Mouse (Mus musculus): ENCODE measurements around the gene Tmtc2.

DNA sequence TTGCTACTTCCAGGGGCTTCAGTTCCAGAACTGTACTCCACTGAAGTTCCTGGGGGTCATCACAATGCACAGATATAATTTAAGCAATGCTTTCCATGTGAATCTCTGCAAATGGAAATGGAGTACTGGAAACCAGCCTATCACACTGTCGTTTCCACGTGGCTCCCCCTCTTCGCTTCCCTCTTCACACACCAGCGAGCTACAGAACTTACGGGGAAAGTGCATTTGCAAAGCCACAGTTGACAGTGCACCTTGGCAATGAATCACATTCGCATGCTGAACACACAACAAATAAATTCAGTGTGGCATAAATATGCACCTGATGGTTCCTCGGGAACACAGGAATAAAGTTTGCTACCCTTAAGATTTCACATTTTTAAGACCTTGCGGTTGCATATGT, 3.2 kb downstream of the Tmtc2 start:
- TF ChIP-seq EP300 (IDR thresholded peaks at IDR 0.05; ENCODE audit: low read depth) (no peak), CTCF (IDR thresholded peaks at IDR 0.05; ENCODE audit: low read depth) (no peak)
